Mouse (Mus musculus) limb, embryonic 14.5 days (tissue): ENCODE data around the gene Bach2. TPM values are rescaled to one million over a fixed set of nuclear protein-coding genes. Genes with fewer than 3 reads are reported as not detected.
A peak's percentile ranks its signal among the peaks of the same experiment; 100 is the strongest.

Experiments
- ATAC-seq: fragments of 200-750 bp; cut with Nextera tagmentation; 2 replicates; pipeline ENCODE4 v1.8.0; 2017; ENCODE audit warnings: low read depth, moderate number of reproducible peaks, moderate TSS enrichment; ENCODE audit not compliant: low FRiP score
- DNase-seq: peaks from one replicate; pipeline ENCODE4 v3.0.0-alpha.2; 2015; ENCODE audit warnings: low spot score
- H3K27ac ChIP-seq: fragments of 300-500 bp; sonication (generic); replicated peaks from 2 replicates; pipeline ENCODE4 v1.5.1; 2014; ENCODE audit warnings: low read depth, mild to moderate bottlenecking, low read length, moderate library complexity, mixed read lengths
- H3K27me3 ChIP-seq: fragments of 300-500 bp; sonication (generic); 2 replicates; pipeline ENCODE4 v1.6.1; 2014; ENCODE audit warnings: low read length, mixed read lengths; ENCODE audit not compliant: control insufficient read depth, insufficient read depth
- H3K36me3 ChIP-seq: fragments of 300-500 bp; sonication (generic); 2 replicates; pipeline ENCODE4 v1.6.1; 2014; ENCODE audit warnings: mild to moderate bottlenecking, low read length, moderate library complexity, mixed read lengths; ENCODE audit not compliant: control insufficient read depth, insufficient read depth
- H3K4me1 ChIP-seq: fragments of 300-500 bp; sonication (generic); 2 replicates; pipeline ENCODE4 v1.6.1; 2014; ENCODE audit warnings: antibody characterized with exemption, low read length, mixed read lengths; ENCODE audit not compliant: control insufficient read depth, insufficient read depth
- H3K4me2 ChIP-seq: fragments of 300-500 bp; sonication (generic); replicated peaks from 2 replicates; pipeline ENCODE4 v1.6.1; 2014; ENCODE audit warnings: low read depth, mild to moderate bottlenecking, low read length, moderate library complexity; ENCODE audit not compliant: severe bottlenecking
- H3K4me3 ChIP-seq: fragments of 300-500 bp; sonication (generic); replicated peaks from 2 replicates; pipeline ENCODE4 v1.5.1; 2014; ENCODE audit warnings: low read length
- H3K9ac ChIP-seq: fragments of 300-500 bp; sonication (generic); 2 replicates; pipeline ENCODE4 v1.6.1; 2014; ENCODE audit warnings: mild to moderate bottlenecking, low read depth, low read length, moderate library complexity; ENCODE audit not compliant: severe bottlenecking
- H3K9me3 ChIP-seq: fragments of 300-500 bp; sonication (generic); 2 replicates; pipeline ENCODE4 v1.6.1; 2016; ENCODE audit warnings: low read length; ENCODE audit not compliant: control insufficient read depth
- POLR2A ChIP-seq: fragments of 200-500 bp; IDR thresholded peaks from 2 replicates; pipeline ENCODE4 v1.8.0; 2012; ENCODE audit warnings: inconsistent platforms, mild to moderate bottlenecking, moderate library complexity, borderline replicate concordance; ENCODE audit not compliant: insufficient read depth, insufficient read length; ENCODE audit errors: extremely low read depth
- WGBS: fragments of 180-500 bp; shearing (Covaris S2); extraction: QIAGEN DNeasy Blood & Tissue Kit; methylation state at CpG from one replicate; pipeline ENCODE4 v1.1.7; 2014; 5-methylcytosine and 5-hydroxymethylcytosine counted together
- polyA plus RNA-seq, 2 experiments: library from polyadenylated mRNA; depleted of rRNA in 1 of 2; stranded (reverse) in 1 of 2; unstranded in 1 of 2; fragments of >200 nt; fragmentation: Nextera tagmentation in 1 of 2; extraction: Ambion mirVana in 1 of 2; gene quantifications; 2 replicates each; pipeline versions ENCODE4 v1.2.1 to v1.2.3; 2012 to 2014

The Bach2 gene
- polyA plus RNA-seq, 2 experiments: 6.0 to 9.6 TPM

DNA sequence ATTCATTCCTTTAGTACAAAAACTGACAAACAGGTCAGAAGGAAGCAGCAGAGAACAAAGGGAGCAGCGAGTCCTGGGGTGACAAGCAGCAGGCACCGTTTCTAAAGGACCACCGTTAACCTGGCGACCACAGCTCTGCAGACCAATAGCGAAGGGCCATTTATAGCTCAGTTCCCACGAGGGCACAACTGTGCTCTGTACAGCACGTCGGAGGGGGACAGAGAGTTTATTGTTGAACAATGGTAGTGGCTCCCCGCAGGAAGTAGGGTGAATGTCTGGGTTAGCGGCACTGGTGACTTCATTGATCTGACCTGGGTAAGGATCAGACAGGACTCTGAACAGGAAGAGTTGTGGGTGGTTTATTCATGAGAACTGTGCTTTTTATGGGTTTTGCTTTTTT is 112.6 kb downstream of the Bach2 start:
- Histone ChIP-seq H3K4me1 (peaks cover 20% of the 10 kb centered on the region), H3K4me3 (no peak overlapping the region), H3K4me2 (no peak overlapping the region), H3K9me3 (no peaks in the 10 kb centered on the region), H3K36me3 (no peaks in the 10 kb centered on the region), H3K9ac (no peak overlapping the region), H3K27me3 (no peaks in the 10 kb centered on the region), H3K27ac (no peak overlapping the region)
- WGBS: 30% methylated on average over 10 of the region's 10 CpGs
- DNase-seq: no peak
- no peak for ATAC-seq
- no peak for TF ChIP-seq POLR2A

DNA sequence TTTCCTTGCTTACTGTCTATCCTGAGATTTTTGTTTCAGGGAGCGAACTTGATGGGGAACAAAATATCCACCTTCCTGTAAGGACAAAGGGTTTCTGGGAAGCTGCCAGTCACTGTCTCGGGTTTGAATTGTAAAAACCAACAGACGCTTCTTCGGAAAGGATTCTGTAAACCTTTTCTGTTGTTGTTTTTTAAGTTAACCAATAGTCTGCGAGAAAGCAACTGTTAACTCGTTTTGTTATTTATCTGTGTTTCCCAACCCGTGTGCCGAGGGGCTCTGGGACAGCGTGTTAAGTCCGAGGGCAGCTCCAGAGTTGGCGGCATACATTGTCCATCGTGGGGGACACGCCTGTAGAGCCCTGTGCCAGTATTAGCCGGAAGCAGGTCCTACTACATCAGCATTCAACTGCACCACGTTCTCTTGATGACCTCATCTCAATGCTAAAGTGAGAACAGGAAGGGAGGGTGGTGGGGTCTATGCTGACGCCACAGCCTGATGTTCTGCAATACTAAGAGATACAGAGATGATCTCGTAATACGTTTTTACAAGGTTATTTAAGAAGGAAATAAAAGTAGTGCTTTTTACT is 113.2 kb downstream of the Bach2 start:
- Histone ChIP-seq H3K27ac (no peak overlapping the region), H3K4me1 (peaks cover 22% of the 10 kb centered on the region), H3K36me3 (no peaks in the 10 kb centered on the region), H3K9ac (no peak overlapping the region), H3K9me3 (no peaks in the 10 kb centered on the region), H3K4me3 (no peak overlapping the region), H3K4me2 (no peak overlapping the region), H3K27me3 (no peaks in the 10 kb centered on the region)
- DNase-seq: no peak
- WGBS: 72% methylated on average over 18 of the region's 18 CpGs
- no peak for TF ChIP-seq POLR2A
- no peak for ATAC-seq

DNA sequence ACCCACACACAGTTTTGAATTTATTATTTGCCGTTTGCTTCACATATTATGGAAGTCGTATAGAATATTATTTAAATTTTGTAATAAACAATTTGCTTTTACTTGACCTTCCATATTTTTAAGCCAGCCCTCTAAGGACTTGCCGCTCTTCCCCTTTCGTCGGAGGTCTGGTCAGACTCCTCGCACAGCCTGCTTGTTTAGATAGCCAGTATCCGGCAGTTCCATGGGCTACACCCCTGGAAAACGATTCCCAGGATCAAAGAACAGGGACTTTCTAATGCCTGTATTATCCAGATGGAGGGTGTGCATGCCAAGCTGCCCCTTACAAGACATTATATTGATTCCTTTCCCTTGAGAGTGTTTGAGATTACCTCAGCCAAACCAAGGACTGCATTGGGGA is 113.8 kb downstream of the Bach2 start:
- no peak overlapping the region for H3K4me3 ChIP-seq
- H3K36me3 ChIP-seq: no peaks in the 10 kb centered on the region
- DNase-seq: no peak
- peak overlapping the region; percentile 39; the same call in 1 of the 2 replicates for H3K27ac ChIP-seq
- H3K27me3 ChIP-seq: no peaks in the 10 kb centered on the region
- H3K4me2 ChIP-seq: peak overlapping the region; percentile 14; the same call in 1 of the 2 replicates
- H3K9ac ChIP-seq: no peak overlapping the region
- WGBS: 51% methylated on average over 8 of the region's 8 CpGs
- TF ChIP-seq POLR2A: no peak
- peaks cover 22% of the 10 kb centered on the region for H3K4me1 ChIP-seq
- ATAC-seq: no peak
- no peaks in the 10 kb centered on the region for H3K9me3 ChIP-seq

DNA sequence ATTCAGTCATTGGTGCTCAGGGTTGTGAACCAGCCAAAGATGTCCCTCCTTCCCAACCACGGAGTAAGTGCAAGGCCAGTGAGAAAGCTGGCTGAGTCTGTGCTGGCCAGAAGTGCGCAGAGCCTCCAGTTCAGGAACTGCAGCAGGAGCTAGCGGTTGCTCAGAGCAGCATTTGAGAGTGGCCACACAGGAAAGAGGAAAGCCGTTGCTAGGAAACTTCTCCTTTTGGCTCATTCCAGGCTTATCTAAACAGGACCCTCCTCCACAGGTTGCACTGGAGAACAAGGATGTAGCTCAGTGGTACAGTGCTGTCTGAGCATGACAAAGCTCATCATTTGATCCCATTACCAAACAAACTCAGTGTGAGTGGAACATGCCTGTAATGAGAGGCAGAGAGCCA is 114.2 kb downstream of the Bach2 start:
- Histone ChIP-seq H3K36me3 (no peaks in the 10 kb centered on the region), H3K4me2 (peak overlapping the region; percentile 14; the same call in 1 of the 2 replicates), H3K27ac (peak overlapping the region; percentile 39; the same call in 1 of the 2 replicates), H3K9ac (no peak overlapping the region), H3K4me1 (peaks cover 26% of the 10 kb centered on the region), H3K27me3 (no peaks in the 10 kb centered on the region), H3K4me3 (no peak overlapping the region), H3K9me3 (no peaks in the 10 kb centered on the region)
- ATAC-seq (peak; percentile 64; the same call in 1 of the 2 replicates), DNase-seq (peak; percentile 58)
- TF ChIP-seq POLR2A: no peak
- whole genome bisulfite sequencing: 36% methylated on average over 4 of the region's 4 CpGs

DNA sequence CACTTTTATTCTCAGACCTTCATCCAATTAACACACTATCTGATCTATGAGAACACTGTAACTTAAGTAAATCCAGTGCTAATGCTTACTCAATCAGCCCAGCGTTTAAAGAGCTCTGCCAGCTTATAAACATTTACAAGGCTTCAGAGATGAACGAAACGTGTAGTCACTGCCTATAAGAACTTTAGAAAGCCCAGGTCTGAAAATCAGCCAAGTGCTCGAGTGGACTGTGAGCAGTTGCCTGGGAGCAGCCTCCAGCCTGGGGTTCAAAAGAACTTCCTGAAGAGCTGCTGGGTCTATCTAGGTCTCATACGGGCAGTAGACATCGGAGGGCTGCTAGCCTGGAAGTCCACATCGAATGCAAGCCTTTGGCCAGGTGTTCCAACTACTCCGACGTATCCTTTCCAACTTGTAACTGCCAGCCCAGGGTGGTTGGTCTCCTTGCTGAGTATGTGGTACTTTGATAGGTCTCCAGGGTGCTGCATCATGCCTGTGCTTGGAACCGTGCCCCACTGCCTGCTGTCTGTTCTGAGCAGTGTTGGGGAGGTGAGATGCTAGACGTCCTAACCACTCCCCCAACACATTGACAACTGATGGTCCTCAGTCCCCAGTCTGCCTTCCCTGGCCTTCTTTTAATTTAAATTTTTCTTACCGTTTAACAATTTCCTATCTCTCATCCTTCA is 117.5 kb downstream of the Bach2 start:
- no peak overlapping the region for H3K9ac ChIP-seq
- DNase-seq: peak; percentile 56
- H3K27me3 ChIP-seq: no peaks in the 10 kb centered on the region
- H3K4me2 ChIP-seq: peak overlapping the region; percentile 27; the same call in 1 of the 2 replicates
- 35% methylated on average over 12 of the region's 12 CpGs for WGBS
- peaks cover 43% of the 10 kb centered on the region for H3K4me1 ChIP-seq
- no peaks in the 10 kb centered on the region for H3K9me3 ChIP-seq
- H3K36me3 ChIP-seq: no peaks in the 10 kb centered on the region
- no peak overlapping the region for H3K4me3 ChIP-seq
- no peak for TF ChIP-seq POLR2A
- 0 out of 2 replicates have a peak overlapping the region, but pooled peaks have one; percentile 26 for H3K27ac ChIP-seq
- no peak; the same call in 1 of the 2 replicates for ATAC-seq
